Mouse (Mus musculus) lung, adult 2 months (tissue): Measurements from ENCODE around the gene Atp5h.

Source experiments
- CTCF ChIP-seq: fragments of 200-500 bp; IDR thresholded peaks from 2 replicates; pipeline ENCODE4 v1.5.1; 2011; ENCODE audit warnings: mild to moderate bottlenecking, low read length, control low read depth; ENCODE audit not compliant: insufficient read depth
- POLR2A ChIP-seq: fragments of 200-500 bp; IDR thresholded peaks from 2 replicates; pipeline ENCODE4 v1.6.1; 2011; ENCODE audit warnings: low read depth, mild to moderate bottlenecking, control low read depth, low read length, borderline replicate concordance; ENCODE audit errors: extremely low read depth

DNA sequence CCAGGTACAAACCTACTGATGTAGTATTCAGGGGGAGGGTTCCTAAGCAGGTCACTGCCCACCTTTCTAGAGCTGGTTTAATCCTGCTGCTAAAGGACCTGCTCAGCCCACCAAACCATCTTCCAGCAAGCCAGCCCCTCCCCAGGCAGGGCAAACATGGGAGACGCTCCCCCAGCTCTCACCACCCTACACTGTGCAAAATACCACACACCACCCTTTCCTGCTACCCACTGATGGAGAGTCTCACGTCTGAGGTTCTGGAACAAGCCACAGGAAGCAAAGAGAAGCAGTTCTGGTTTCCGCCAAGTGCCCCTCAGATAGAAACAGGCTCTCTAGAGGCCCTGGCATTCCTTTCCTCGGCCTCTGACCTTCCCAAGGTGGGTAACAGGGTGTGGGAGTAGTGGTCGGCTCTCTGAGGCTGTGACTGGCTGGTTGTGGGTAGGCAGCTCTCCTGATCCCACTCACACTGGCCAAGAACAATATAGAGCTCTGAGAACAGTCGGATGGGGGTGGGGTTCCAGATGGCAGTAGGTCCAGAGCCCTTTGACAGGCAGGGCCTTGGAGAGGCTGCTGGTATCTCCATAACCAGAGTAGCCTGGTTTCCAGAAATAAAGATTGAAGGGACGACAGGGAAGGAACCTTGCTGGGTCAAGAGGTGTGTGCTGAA, 53.6 kb downstream of the Atp5h start:
- TF ChIP-seq CTCF, result no peak
- no peak for TF ChIP-seq POLR2A
